Mouse (Mus musculus): ENCODE measurements around the gene Nbeal2. TPM values are rescaled to one million over a fixed set of nuclear protein-coding genes. Genes with fewer than 3 reads are reported as not detected.

The Nbeal2 gene
- 4.0 and 4.2 TPM in 2 replicates for polyA plus RNA-seq (2015; fragmentation: Nextera tagmentation; extraction: Ambion mirVana)

GRCm38 (mm10) chr9:110653655-110654461, at the start of gene Nbeal2:
Nbeal2 (minus strand) TSS chr9:110654161.
- H3K9me3 ChIP-seq (ENCODE audit: control insufficient read depth, low read length) = no peaks in the 10 kb centered on the region
- peak within 1 kb of the TSS; percentile 80 for H3K9ac ChIP-seq (ENCODE audit: low read depth, low read length)
- WGBS = under 1% methylated on average over 73 of the region's 75 CpGs
- 0 out of 2 replicates have a peak, but pooled peaks cover 7% of the 10 kb centered on the region for H3K27me3 ChIP-seq (replicated peaks; ENCODE audit: control insufficient read depth, insufficient read depth, low read length)
- ATAC-seq = peak; percentile 88
- H3K4me2 ChIP-seq (ENCODE audit: low read depth, low read length) = peak within 1 kb of the TSS; percentile 95
- peaks cover 37% of the 10 kb centered on the region for H3K4me1 ChIP-seq (ENCODE audit: control insufficient read depth, insufficient read depth, low read length)
- no peaks in the 10 kb centered on the region for H3K36me3 ChIP-seq (ENCODE audit: control insufficient read depth, insufficient read depth, low read length)
- peak within 1 kb of the TSS; percentile 77 for H3K27ac ChIP-seq (ENCODE audit: low read length)
- H3K4me3 ChIP-seq (ENCODE audit: low read length) = peak within 1 kb of the TSS; percentile 77

GRCm38 (mm10) chr9:110702848-110703247, 48.9 kb upstream of the Nbeal2 start:
- WGBS = 64% methylated on average over 1 of the region's 1 CpGs
- no peak for ATAC-seq
- Histone ChIP-seq H3K9me3 (ENCODE audit: control insufficient read depth, low read length) (no peaks in the 10 kb centered on the region), H3K4me1 (ENCODE audit: control insufficient read depth, insufficient read depth, low read length) (peaks cover 31% of the 10 kb centered on the region), H3K27ac (ENCODE audit: low read length) (peak overlapping the region; percentile 47; the same call in 1 of the 2 replicates), H3K4me2 (ENCODE audit: low read depth, low read length) (no peak overlapping the region), H3K27me3 (replicated peaks; ENCODE audit: control insufficient read depth, insufficient read depth, low read length) (no peaks in the 10 kb centered on the region), H3K4me3 (ENCODE audit: low read length) (no peak overlapping the region), H3K36me3 (ENCODE audit: control insufficient read depth, insufficient read depth, low read length) (peaks cover 3% of the 10 kb centered on the region; the same call in 1 of the 2 replicates), H3K9ac (ENCODE audit: low read depth, low read length) (peak overlapping the region; percentile 15; the same call in 1 of the 2 replicates)

GRCm38 (mm10) chr9:110701114-110702032, 47.4 kb upstream of the Nbeal2 start:
- no peaks in the 10 kb centered on the region for H3K9me3 ChIP-seq (ENCODE audit: control insufficient read depth, low read length)
- H3K27me3 ChIP-seq (replicated peaks; ENCODE audit: control insufficient read depth, insufficient read depth, low read length) = no peaks in the 10 kb centered on the region
- peak overlapping the region; percentile 37; the same call in 1 of the 2 replicates for H3K27ac ChIP-seq (ENCODE audit: low read length)
- H3K4me1 ChIP-seq (ENCODE audit: control insufficient read depth, insufficient read depth, low read length) = peaks cover 36% of the 10 kb centered on the region
- H3K4me2 ChIP-seq (ENCODE audit: low read depth, low read length) = no peak overlapping the region
- 77% methylated on average over 12 of the region's 12 CpGs for WGBS
- ATAC-seq = peak; percentile 68
- H3K4me3 ChIP-seq (ENCODE audit: low read length) = no peak overlapping the region
- H3K36me3 ChIP-seq (ENCODE audit: control insufficient read depth, insufficient read depth, low read length) = peaks cover 3% of the 10 kb centered on the region; the same call in 1 of the 2 replicates
- H3K9ac ChIP-seq (ENCODE audit: low read depth, low read length) = no peak overlapping the region

- H3K36me3 ChIP-seq (ENCODE audit: control insufficient read depth, insufficient read depth, low read length) = peaks cover under 1% of the 10 kb centered on the region; the same call in 1 of the 2 replicates
- H3K27me3 ChIP-seq (replicated peaks; ENCODE audit: control insufficient read depth, insufficient read depth, low read length) = no peaks in the 10 kb centered on the region
- no peak overlapping the region for H3K4me3 ChIP-seq (ENCODE audit: low read length)
- WGBS = 67% methylated on average over 3 of the region's 3 CpGs
- no peak overlapping the region for H3K9ac ChIP-seq (ENCODE audit: low read depth, low read length)
- no peak overlapping the region for H3K4me2 ChIP-seq (ENCODE audit: low read depth, low read length)
- peaks cover 43% of the 10 kb centered on the region for H3K4me1 ChIP-seq (ENCODE audit: control insufficient read depth, insufficient read depth, low read length)
- H3K9me3 ChIP-seq (ENCODE audit: control insufficient read depth, low read length) = no peaks in the 10 kb centered on the region
- no peak overlapping the region for H3K27ac ChIP-seq (ENCODE audit: low read length)
- ATAC-seq = peak; percentile 72
Observed at GRCm38 (mm10) chr9:110699574-110699973, 45.6 kb upstream of the Nbeal2 start.

GRCm38 (mm10) chr9:110697465-110697864, 43.5 kb upstream of the Nbeal2 start:
- ATAC-seq = no peak
- Histone ChIP-seq H3K4me1 (ENCODE audit: control insufficient read depth, insufficient read depth, low read length) (peaks cover 35% of the 10 kb centered on the region), H3K9me3 (ENCODE audit: control insufficient read depth, low read length) (no peaks in the 10 kb centered on the region), H3K9ac (ENCODE audit: low read depth, low read length) (no peak overlapping the region), H3K4me2 (ENCODE audit: low read depth, low read length) (no peak overlapping the region), H3K36me3 (ENCODE audit: control insufficient read depth, insufficient read depth, low read length) (no peaks in the 10 kb centered on the region; the same call in 1 of the 2 replicates), H3K27me3 (replicated peaks; ENCODE audit: control insufficient read depth, insufficient read depth, low read length) (no peaks in the 10 kb centered on the region), H3K4me3 (ENCODE audit: low read length) (no peak overlapping the region), H3K27ac (ENCODE audit: low read length) (no peak overlapping the region)
- 93% methylated on average over 3 of the region's 3 CpGs for WGBS

- WGBS = 87% methylated on average over 5 of the region's 5 CpGs
- Histone ChIP-seq H3K9ac (ENCODE audit: low read depth, low read length) (no peak overlapping the region), H3K36me3 (ENCODE audit: control insufficient read depth, insufficient read depth, low read length) (no peaks in the 10 kb centered on the region; the same call in 1 of the 2 replicates), H3K27me3 (replicated peaks; ENCODE audit: control insufficient read depth, insufficient read depth, low read length) (no peaks in the 10 kb centered on the region), H3K27ac (ENCODE audit: low read length) (no peak overlapping the region), H3K4me1 (ENCODE audit: control insufficient read depth, insufficient read depth, low read length) (peaks cover 27% of the 10 kb centered on the region), H3K4me3 (ENCODE audit: low read length) (no peak overlapping the region), H3K4me2 (ENCODE audit: low read depth, low read length) (no peak overlapping the region), H3K9me3 (ENCODE audit: control insufficient read depth, low read length) (no peaks in the 10 kb centered on the region)
- ATAC-seq = no peak
Observed at GRCm38 (mm10) chr9:110696427-110696826, 42.5 kb upstream of the Nbeal2 start.

- no peak for ATAC-seq
- WGBS = 73% methylated on average over 4 of the region's 4 CpGs
- Histone ChIP-seq H3K4me3 (ENCODE audit: low read length) (no peak overlapping the region), H3K27ac (ENCODE audit: low read length) (no peak overlapping the region), H3K36me3 (ENCODE audit: control insufficient read depth, insufficient read depth, low read length) (no peaks in the 10 kb centered on the region; the same call in 1 of the 2 replicates), H3K27me3 (replicated peaks; ENCODE audit: control insufficient read depth, insufficient read depth, low read length) (no peaks in the 10 kb centered on the region), H3K4me2 (ENCODE audit: low read depth, low read length) (no peak overlapping the region), H3K9ac (ENCODE audit: low read depth, low read length) (no peak overlapping the region), H3K9me3 (ENCODE audit: control insufficient read depth, low read length) (no peaks in the 10 kb centered on the region), H3K4me1 (ENCODE audit: control insufficient read depth, insufficient read depth, low read length) (peaks cover 22% of the 10 kb centered on the region)
Observed at GRCm38 (mm10) chr9:110695165-110695755, 41.3 kb upstream of the Nbeal2 start.

GRCm38 (mm10) chr9:110689261-110689779, 35.4 kb upstream of the Nbeal2 start:
- H3K4me3 ChIP-seq (ENCODE audit: low read length) = no peak overlapping the region
- H3K27ac ChIP-seq (ENCODE audit: low read length) = peak overlapping the region; percentile 50
- 56% methylated on average over 8 of the region's 8 CpGs for WGBS
- ATAC-seq = peak; percentile 72
- no peaks in the 10 kb centered on the region; the same call in 1 of the 2 replicates for H3K36me3 ChIP-seq (ENCODE audit: control insufficient read depth, insufficient read depth, low read length)
- no peaks in the 10 kb centered on the region for H3K9me3 ChIP-seq (ENCODE audit: control insufficient read depth, low read length)
- no peak overlapping the region for H3K9ac ChIP-seq (ENCODE audit: low read depth, low read length)
- H3K27me3 ChIP-seq (replicated peaks; ENCODE audit: control insufficient read depth, insufficient read depth, low read length) = no peaks in the 10 kb centered on the region
- peak overlapping the region; percentile 30; the same call in 1 of the 2 replicates for H3K4me2 ChIP-seq (ENCODE audit: low read depth, low read length)
- peaks cover 29% of the 10 kb centered on the region for H3K4me1 ChIP-seq (ENCODE audit: control insufficient read depth, insufficient read depth, low read length)

All from intestine, embryonic 16.5 days (tissue).